Mouse (Mus musculus) activated CD4-positive, CD25-positive, alpha-beta regulatory T cell, adult 4 months (primary cell): Measurements from ENCODE around the gene Col25a1. TPM values are rescaled to one million over a fixed set of nuclear protein-coding genes. Genes with fewer than 3 reads are reported as not detected.

Experiments
- ATAC-seq: one replicate; pipeline ENCODE4 v1.8.0; 2017
- polyA plus RNA-seq, 2 experiments: library from polyadenylated mRNA; unstranded; fragments of 100-300 nt; shearing (Covaris generic); gene quantifications; one replicate each; pipeline ENCODE4 v1.2.1; 2017

The Col25a1 gene
- polyA plus RNA-seq, 2 experiments from 2014 or later: 0.30 TPM; not detected in 1

DNA sequence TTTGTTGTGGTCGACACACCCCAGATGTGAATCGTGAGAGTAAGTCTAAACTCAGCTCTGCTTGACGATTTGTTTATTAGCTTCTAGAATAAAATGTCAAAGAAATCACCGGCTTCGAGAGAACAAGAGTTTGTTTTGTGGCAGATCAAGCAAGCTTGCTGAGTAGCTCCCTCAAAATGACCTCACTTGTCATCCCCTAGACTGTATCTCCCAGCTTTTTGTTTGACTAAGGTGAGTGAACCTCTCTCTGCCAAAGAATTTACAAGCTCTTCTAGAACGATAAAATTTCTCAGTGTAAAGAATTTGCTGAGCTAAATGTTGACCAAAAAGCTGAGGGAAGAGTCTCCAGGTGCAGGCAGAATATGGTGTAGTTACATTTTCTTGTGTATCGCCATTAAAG lies 125.3 kb downstream of the Col25a1 start:
- ATAC-seq: no peak

DNA sequence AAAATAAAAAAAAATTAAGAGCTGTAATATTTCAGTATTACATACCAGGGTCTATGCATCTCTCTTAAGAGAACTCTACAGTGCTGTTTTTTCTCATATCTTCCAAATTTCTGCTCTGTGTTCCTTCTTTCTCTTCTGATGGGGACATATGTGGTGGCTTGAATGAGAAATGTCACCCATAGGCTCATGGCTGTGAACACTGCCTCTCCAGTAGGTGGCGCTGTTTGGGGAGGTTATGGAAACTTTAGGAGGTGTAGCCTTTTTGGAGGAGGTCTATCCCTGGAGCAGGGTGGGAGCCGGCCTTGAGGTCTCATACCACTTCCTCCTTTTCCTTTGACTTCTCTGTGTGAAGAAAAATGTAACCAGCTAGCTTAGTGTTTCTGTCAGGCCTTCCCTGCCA lies 128.4 kb downstream of the Col25a1 start:
- no peak for ATAC-seq

DNA sequence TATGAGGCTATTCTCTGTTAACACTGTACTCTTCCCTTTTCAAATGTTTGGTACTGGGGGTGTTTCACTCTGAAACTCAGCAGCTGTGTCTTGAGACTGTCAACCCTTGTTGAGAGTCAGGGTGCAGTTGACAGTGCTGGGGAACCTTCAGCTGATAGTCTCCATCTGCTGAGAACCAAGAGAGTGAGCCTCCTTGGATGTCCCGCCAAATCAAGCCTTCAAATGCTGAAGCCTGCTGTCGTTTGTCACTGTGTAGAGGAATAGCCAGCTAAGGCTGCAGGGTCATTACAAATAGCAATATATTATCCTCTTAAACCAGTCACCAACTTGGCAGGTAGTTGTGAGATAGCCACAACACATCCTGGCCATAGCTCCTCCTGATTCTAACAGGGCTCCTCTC lies 129.0 kb downstream of the Col25a1 start:
- ATAC-seq: no peak

DNA sequence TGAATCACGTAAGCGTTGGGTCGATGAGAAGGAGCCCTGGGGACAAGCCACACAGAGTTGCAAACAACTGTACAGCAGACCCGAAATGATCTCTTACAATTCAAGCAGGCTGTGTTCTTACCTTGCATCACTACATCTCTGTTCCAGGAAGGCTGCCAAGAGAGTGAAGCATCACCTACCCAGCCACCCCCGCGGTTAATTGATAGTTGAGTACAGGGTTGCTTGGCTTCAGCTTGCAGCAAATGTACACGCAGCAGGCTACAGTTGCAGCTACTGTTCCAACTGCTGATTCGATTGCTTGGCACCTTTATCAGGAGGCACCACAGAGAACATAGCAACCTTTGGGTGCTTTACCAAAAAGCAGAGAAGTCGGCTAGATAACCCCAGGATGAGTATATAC lies 133.8 kb downstream of the Col25a1 start:
- ATAC-seq: no peak

DNA sequence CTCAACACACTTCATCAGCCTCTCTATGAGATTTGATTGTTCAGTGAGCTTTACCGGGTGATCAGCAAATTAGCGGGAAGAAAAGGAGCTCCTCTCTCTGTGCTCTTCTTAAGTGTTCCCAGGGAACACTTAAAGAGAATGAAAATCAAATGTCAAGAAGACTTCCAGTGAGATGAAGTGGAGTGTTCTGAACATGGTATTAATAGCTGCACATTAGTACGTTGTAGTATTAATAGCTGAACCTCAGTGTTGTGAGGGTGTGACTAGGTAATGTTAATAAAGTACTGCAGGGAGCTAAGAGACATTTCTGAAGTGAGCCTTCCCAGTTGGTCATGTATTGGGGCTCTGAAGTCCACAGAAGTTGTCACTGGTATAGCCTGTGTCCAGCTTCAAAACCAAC lies 139.2 kb downstream of the Col25a1 start:
- no peak for ATAC-seq

DNA sequence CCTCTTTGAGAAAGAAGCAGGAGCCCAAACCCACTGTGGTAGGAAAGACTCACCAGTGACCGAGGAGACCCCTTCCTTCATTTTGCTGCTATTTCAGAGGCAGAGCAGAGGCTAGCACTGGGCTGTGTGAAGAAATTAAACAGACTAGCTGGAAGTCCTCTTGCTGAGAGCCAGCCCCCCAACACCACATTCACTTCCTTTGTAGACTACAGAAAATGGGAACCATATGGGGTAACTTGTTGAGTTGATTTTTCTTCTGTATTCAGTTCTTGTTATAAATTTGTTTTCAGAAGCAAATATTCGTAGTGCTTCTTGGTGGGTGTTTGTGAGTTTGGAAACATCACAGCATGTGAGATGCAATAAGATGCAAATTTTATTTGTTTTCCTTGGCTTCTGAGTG lies 142.6 kb downstream of the Col25a1 start:
- no peak for ATAC-seq

DNA sequence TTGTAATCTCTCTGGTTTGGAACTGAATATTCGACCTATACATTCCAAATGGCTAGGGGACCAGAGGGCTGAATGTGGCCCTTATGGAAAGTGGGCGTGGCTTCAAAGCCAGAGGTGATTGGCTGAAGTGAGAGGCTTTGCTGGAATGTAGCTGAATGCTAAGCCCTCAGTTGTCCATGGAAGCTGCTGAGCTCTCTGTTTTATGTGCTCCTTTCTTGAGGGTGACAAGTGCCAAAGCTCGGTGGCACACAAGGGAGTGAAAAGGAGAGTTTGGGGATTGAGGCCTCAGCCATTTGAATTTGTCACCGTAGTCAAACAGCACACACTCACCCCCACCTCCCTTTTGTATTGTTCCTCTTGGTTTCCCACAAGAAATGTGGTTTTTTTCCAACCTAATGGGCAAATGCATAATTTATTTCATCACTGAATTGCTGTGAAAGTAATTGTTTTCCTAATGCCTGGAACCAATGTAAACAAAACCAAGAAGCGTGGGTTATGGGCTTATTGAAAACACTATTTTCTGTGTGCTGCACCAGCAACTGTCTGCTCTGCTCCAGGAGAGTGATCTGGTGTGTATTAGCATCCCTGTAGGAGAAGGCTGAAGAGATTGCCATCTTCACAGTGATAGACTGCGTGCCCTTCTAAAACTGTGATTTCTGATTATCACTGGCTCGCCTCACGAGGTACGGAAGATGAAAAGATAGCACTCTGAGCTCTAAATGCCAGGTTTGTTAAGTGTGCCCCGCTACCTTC lies 147.2 kb downstream of the Col25a1 start:
- ATAC-seq: no peak

DNA sequence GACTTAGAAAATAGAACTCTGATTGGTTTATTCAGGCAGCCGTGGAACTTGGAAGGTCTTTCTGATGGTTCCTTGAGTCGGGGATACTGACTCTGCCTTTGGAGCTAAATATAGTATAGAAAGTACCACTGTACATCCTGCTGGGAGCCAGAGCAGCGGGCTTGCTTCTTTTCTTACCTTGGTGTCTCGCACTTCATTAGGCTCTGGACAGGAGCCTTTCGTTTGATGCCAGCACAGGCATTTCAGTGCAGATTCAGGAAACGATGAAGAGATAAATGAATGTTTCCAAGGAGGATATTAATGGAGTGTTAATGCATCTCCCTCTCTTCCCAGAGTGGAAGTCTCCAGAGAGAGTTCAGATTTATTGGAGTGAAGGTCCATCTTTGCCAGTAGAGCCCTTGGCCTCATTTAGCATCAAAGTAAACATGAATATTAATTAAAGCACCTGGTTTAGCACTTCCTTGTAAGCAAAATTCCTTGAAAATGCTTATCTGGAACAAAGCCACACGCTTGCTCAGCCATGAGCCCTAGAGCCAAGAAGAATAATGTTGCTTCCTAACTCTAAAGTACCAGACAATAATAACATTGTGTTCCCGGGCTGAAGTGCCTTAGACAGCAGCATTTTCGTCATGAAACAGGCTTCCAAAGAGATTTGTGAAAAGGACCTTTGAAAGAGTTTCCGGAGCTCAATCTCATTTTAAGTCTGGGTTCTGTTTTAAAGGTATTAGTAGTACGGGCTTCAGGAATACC lies 151.9 kb downstream of the Col25a1 start:
- ATAC-seq: no peak

DNA sequence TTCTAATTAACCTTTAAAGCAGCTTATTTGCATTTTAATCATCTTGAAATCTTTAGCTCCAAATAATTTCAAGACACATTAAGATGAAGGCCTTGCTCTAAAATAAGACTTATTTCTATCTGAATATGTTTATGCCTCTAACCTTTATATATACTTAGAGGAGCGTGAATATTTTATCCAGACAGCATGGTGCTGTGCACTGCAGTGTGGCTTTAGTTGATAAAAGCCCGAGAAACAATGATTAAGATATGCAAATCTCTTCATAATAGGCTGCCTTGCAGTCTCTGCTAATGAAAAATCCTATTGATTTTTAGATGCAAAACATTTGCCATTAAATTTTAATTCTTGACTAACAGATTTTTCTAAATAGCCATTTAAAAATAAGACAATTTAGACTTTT lies 156.8 kb downstream of the Col25a1 start:
- ATAC-seq: no peak

DNA sequence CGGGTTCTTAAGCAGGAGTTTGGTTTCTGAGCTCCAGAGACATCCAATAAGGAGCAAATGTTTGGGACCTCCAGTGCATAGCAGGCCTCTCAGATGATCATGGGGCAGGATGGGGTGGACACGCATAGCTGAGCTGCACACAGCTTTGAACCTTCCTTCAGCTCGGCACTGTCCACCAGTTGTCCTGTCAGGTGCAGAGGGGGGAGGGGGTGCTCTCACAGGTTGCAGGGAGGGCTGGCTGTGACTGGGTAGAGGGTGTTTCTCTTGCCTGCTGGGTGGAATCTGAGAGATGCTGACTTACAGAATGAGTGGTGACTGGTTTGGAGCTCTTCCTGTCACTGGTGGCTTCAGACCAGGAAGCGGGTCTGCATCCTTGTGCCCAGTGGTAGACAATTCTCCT lies 157.5 kb downstream of the Col25a1 start:
- no peak for ATAC-seq

DNA sequence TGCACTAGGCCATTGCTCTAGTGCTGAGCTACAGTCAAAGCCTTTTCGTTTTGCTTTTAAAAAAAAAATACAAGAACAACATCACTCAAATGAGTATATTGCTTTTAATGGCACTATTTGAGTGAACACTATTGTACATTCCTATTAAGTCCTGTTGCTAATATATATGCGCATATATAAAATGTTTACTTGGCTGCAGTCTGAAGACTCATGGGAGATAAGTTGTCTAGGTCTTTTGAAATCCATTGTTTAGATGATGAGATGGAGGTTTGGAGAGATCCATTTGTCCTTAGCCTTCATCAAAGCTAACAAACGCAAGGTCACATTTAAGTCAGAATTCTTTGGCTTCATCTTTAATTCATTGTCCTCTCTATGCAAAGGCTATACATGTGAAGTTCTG lies 157.9 kb downstream of the Col25a1 start:
- no peak for ATAC-seq

DNA sequence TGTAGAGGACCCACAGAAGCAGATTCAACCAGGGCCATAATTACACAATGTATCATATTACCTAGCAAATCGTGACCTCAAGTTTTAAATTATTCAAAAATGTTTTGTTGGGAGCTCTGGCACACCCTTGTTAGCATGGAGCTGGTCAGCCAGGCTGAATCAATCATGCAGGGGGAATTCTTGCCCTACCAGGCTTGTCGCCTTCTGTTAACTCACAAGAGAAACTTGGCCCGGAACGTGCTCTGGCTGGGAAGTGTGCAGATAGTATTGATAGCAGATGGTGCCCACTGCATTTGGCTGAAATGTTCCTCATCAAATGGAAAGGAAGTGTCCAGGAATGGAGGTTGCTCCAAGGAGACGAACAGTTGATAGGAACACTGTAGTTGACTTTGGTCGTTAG lies 158.9 kb downstream of the Col25a1 start:
- no peak for ATAC-seq

DNA sequence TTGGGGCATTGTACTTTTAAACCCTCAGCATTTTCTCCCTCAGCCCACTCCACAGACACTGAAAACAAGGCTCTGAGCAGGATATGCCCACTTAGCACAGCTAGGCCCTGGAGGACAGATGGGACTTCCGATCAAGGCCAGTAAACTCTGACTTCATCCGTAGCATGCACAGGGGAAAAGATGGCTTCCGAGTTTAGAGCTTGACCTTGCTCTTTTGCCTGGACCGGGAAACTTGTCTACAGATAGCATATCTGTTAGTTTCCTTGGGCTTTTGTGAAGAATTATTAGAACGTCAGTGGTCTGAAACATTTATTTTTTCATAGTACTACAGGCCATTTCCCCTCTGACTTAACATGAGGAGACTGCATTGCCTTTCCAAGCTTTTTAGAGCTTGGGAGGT lies 159.4 kb downstream of the Col25a1 start:
- no peak for ATAC-seq

DNA sequence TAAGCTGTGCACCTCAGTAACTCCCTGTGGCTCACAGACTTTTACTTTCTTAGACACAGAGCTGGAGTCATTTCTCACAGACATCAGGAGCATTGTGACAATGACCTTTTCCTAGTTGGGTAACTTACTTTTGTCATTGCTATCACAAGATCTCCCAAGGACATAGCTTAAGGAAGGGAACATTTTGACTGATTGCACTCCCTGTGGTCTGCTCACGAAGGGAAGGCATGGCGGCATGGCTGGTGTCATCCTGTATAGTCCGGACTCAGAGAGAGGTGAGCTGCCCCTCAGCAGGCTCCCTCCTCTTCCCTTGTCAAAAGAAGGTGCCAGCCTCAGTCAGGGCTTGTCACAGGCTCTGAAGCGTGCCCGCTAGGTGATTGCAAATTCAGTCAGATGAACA lies 160.6 kb downstream of the Col25a1 start:
- no peak for ATAC-seq

DNA sequence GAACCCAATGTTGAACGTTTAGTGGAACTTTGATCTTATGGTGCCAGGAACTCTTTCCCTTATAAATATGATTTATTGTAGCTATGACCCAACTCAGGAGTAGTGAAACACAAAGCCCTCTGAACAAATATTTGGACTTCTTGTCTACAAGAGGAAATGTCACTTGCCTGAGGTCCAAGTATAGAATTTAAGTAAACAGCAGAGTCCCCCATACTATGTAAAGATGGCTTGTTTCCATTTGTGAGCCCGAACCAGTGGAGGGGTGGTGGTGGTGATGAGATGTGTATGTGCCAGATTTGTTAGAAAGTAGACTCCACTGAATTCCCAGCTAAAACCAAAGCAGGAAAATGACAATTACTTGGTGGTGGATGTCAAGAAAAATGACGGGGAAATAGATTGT lies 169.2 kb downstream of the Col25a1 start:
- ATAC-seq: no peak

DNA sequence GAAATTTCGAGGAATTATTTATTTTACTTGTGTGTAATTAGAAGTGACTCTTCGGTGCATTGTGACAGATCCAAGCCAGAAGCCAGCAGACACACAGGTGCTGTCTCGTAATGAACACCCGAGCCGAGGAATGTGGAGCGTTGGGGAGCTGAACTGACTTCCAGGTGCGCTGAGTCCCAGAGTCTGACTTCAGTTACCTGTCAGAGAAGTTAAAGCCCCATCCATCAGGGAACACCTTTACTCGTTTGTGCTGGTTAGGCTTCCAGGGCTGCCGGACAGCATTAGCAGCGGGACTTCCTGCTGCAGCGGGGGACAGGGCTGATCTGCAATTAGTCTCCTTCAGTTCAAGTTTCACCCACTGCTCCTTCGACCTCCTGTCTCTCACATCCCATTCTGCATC lies 172.3 kb downstream of the Col25a1 start:
- ATAC-seq: no peak

DNA sequence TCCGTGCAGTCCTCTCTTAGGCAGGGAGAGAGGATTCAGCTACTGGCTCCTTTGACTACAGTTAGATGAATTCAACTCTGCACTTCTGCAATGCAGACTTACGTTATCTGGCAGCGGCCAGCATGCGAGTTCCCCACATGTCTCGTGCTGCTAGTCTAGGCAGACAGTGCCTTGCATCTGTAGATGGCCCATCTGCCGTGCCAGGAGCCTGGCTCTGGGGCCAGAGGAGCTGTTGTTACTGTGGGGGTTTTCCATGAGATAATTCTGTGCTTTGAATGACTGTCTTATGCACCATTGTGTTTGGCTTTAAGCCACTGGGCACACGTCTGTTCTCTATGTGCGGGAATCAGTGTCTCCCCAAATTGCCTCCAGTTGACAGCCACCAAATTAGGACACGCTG lies 173.5 kb downstream of the Col25a1 start:
- ATAC-seq: no peak

DNA sequence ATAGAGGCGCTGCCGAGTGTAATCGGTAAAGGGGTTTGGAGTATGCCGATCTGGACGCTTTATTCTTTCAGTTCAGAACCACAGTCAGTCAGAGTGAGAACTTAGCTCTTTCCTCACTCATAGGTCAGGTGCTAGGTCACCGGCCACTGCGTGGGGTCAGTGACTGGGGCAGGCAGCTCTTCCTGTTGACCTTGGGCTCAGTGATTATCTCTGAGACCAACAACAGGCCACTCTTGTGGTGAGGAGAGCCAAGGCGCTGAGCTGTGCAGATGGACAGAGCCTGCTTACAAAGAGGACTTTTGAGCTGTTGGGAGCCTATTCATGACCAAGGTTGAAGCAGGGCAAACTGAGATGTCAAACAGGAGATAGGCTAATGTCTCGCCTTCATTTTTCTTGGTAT lies 174.4 kb downstream of the Col25a1 start:
- ATAC-seq: no peak

DNA sequence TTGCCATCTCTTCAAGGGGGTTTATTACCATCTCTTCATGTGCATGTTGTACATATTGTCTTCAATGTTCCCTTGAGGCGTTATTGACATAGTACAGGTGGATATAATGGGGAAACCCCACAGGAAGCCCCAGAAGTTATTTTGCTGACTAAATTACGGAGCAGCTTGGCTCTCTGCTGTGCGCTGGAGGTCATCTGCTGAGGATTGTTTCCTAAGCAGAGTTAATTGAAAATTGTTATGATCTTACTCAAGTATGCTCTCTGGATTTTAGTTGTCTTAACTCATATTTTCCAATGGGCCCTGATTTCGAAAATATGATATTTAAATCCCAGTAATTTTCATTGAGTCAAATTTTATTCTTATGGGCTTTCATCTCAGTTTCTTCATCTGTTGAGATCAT lies 178.0 kb downstream of the Col25a1 start:
- ATAC-seq: no peak

DNA sequence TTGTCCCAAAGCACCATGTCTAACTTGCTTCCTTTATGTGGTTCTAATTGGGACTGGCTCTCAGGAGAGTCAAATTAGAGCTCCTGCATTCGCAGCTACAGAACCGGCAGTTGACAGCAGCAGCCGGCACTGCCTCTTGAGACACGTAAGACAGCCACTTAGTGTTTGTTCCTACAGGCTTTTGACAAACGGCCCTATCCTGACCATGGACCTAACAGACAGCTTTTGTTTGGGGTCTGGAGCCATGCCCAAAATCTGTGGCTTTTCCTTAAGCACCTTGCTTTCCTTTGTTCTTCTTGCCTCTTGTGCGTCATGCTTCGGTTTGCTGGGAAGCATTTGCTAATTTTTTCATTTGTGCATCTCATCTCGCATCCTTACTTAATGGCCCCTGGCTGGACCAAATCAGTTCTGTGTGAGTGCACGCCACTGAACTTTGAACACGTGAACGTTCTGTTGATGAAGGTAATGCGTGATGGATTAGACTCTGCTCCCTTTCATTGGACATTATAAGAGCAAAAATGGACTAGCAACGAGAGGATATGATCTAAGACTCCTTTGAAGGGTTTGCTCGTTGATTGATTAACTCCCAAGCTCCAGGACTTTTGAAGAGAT lies 179.5 kb downstream of the Col25a1 start:
- no peak for ATAC-seq

DNA sequence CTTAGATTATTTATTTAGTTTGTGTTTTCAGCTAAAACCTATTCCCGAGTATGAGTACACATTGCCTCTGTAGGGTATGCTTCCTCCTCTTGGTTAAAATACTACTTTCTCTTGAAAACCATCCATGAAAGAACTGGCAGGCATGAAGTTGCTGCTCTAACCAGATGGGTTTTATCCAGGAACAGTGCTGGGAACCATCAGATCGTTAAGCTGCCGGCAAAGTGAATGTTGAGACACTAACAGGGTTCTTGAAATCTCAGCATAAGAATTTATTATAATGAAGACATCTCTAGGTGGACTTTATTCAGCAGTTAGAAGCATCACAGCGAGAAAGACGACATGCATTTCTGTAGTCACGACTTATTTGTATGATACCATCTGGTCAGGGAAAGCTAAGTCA lies 181.9 kb downstream of the Col25a1 start:
- no peak for ATAC-seq

DNA sequence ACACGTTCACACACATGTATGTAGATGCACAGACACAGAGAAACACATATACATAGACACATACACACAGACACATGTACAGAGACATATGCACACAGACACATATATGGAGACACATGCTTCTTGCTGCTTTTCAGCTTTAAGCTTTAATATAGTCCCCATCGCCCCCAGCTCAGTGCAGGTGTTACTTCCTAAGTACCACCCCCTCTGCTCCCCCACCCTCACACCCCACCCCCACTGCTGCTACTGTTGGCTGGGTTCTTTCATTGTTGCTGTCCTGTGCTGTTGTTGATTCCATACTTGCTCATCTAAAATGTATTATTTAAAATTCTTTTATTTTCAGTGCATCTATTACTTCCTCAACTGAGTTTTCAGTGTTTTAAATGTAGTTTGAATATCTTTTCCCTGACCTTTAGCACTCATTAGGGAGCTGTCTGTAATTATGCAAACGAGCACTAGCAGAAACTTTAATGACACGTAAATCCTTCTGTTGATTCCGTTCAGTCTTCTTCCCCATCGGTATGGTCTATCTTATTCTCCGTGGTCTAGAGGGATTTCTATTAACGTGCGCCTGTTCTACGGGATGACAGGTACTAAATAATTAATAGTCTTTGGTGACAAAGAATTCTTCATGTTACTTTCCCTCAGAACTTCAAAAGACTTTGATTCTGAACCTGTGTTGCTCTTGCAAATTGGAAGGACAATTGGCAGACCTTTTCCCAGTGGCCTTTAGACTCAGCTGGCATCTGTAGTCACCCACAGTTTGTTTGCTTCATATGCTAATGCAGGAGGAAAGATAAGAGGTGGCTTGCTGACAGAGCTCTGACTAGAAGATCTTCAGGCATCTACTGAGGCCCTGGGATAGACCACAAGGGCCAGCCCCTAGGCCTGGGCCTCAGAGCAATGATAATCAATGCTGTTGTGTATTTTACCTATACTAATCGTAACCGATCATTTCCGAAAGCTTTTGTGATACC lies 196.0 kb downstream of the Col25a1 start:
- ATAC-seq: no peak

DNA sequence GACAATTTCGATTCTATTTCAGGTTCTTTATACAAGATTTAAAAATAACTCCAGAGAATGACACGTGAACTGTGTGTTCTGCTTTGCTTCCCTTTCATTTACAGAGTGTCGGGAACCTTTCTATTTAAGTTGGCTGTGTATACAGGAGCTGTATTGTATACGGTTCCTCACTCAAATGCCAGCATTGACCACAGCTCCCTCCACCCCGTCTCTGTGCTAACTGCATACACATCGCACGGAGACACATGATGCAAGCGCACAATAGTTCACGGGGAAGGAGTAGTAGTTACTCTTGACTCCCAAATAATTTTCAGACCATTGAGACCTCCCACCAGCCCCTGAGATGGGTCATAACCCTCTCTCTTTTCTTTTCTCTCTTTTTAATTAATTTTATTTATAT lies 197.6 kb downstream of the Col25a1 start:
- no peak for ATAC-seq
